Mouse (Mus musculus): ENCODE measurements around the gene Arfgap3.
A peak's percentile ranks its signal among the peaks of the same experiment; 100 is the strongest.
"Not testable (repeated sequence)": the region's sequence is repeated elsewhere in the genome, so short reads cannot be mapped to it uniquely, and the experiment has no call there.

Gene Arfgap3

DNA sequence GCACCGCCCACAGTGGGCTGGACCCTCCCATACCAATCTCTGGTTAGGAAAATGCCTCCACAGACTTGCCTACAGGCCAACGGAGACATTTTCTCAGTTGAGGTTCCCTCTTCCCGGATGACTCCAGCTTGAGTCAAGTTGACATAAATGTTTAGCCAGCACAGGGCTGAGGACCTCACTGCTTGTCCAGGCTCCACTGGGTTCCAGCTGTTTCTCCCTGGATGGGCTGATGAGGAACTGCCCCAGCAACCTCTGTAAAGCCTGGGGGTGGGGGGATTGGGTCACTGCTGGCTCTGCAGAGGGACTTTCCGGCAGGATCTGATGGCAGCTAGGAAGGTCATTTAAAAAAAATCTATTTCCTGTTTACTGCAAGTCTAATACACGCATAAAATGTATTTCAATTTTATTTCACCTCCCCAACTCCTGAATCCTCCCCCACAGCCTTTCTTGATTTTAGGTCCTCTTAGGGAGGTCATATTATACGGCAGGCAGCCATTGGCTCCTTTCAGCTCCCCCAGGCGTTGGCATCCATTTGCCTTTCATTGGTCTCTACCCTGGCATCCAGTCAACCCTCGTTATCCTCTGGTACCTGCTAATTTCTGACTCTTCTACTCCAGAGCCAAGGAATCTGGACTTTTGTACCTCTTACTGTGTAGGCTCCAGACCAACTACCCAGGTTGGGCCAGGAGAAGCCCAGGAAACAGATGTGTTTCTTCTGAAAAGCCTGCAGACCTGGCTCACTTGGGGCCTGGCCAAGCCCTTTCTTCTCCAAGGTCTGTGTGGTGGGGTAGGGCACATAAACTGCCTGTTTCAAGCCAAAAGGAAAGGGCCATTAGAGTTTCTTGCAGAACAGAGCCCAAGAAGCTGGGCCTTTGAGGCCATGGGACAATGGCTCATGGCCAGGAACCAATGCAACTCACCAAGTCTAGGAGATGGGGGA lies 56.1 kb downstream of the Arfgap3 start:
- DNase-seq, result peak; percentile 31

- DNase-seq, result peak; percentile 91
Measured at GRCm38 (mm10) chr15:83293144-83293543, 56.9 kb downstream of the Arfgap3 start.

DNA sequence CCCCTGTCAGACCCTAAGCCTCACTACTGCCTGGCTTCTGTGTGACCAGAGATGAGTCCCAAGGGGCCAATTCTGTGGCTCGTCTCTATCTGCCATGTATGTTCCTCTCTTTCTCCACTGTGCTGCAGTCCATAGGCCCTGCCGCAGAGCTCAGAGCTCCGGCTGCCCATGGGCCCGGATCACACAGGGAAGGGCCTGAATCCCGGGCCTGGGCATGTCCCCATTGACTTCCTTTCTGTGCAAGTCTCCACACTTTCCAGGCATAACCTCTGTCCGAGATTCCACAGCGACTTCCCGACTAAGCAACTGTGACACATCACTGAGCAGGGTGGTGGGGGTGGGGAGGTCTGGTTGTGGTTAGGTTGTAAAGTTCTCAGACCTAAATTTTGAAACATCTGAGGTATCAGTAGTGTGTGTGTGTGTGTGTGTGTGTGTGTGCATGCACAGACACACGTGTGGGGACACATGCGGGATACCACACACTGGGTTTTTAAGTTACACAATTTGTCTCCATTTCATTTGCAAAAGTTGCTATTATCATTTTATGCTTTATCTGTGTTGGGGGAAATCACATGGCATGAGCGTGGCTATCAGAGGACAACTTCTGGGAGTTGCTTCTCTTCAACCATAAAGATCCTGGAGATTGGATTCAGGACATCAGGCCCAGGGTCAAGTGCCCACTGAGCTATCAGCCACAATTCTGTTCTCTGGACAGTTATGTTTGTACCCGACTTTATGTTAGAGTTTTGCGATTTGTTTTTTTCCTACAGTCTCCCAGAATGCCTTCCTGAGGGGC lies 57.6 kb downstream of the Arfgap3 start:
- peak; percentile 13 for DNase-seq

- no peak for DNase-seq
Measured at GRCm38 (mm10) chr15:83290899-83291298, 59.1 kb downstream of the Arfgap3 start.

DNA sequence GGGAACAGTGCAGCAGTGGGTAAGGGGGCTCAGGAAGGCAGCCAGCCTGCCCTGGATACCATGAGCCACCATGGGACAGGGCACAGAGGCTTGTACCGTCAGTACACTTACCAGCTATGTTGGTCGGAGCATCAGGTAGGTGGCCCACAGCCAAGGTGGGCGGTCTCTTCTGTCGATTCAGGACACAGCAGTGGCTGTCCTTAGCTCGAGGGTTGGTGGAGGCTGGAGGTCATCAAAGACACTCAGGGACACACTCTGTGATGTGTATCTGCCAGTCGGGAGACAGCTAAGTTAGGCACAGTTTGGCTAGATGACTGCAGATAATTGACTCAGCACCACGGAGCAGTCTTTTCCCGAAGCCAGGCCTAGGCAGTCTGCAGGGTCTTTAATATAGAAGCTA lies 65.2 kb downstream of the Arfgap3 start:
- DNase-seq, result no peak

GRCm38 (mm10) chr15:83282397-83282796 lies 67.7 kb downstream of the Arfgap3 start:
- DNase-seq, result no peak

DNA sequence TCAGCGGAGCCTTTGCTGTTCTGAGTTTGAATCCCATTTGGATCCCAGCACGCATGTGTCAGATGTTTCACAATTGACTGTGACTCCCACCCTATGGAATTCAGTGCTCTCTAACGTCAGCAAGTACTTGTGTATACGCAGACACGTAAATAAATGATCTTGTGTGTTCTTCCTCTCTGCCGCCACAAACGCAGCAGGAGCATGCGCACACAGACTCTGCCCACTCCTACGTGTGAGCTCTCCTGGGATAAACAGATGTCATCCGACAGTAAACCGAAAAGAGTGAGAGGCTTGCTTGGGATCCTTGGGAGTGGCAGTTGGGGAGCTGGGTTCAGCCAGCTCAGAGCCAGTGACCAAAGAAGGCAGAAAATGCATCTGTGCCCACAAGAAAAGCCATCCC lies 68.7 kb downstream of the Arfgap3 start:
- peak; percentile 34 for DNase-seq

DNA sequence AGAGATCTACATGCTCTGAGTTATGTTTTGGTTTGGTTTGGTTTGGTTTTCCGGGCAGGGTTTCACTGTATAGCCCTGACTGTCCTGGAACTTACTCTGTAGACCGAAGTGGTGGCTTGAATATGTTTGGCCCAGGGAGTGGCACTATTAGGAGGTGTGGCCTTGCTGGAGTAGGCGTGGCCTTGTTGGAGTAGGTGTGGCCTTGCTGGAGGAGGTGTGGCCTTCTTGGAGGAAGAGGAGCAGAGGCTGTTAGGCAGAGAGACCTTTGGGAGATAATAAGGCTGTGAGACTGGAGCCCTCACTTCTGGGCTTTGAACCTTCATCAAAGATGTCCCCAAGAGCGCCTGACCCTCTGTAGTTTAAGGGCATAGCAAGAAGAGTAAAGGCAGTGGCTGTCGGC lies 71.5 kb downstream of the Arfgap3 start:
- no peak for DNase-seq

- no peak for DNase-seq
Measured at GRCm38 (mm10) chr15:83277451-83277850, 72.6 kb downstream of the Arfgap3 start.

DNA sequence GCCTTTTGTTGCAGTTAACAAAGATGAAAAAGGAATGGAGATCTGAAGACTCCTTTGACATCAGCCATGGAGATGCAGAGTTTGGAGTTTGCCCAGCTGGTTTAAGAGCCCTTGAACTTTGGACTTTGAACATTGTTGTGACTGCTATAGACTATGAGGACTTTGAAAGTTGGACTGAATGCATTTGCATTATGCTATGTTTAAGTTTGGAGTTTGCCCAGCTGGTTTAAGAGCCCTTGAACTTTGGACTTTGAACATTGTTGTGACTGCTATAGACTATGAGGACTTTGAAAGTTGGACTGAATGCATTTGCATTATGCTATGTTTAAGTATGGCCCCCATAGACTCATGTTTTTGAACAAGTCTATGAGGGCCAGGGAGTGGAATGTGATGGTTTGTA lies 75.8 kb downstream of the Arfgap3 start:
- DNase-seq, result not testable (repeated sequence)

GRCm38 (mm10) chr15:83273017-83273416 lies 77.0 kb downstream of the Arfgap3 start:
- DNase-seq, result no peak

GRCm38 (mm10) chr15:83271221-83271620 lies 78.8 kb downstream of the Arfgap3 start:
- peak; percentile 35 for DNase-seq

GRCm38 (mm10) chr15:83269985-83270384 lies 80.1 kb downstream of the Arfgap3 start:
- DNase-seq, result not testable (repeated sequence)

- peak; percentile 73 for DNase-seq
Measured at GRCm38 (mm10) chr15:83268428-83268827, 81.6 kb downstream of the Arfgap3 start.

GRCm38 (mm10) chr15:83265269-83265668 lies 84.8 kb downstream of the Arfgap3 start:
- DNase-seq, result no peak

GRCm38 (mm10) chr15:83263405-83263804 lies 86.6 kb downstream of the Arfgap3 start:
- no peak for DNase-seq

DNA sequence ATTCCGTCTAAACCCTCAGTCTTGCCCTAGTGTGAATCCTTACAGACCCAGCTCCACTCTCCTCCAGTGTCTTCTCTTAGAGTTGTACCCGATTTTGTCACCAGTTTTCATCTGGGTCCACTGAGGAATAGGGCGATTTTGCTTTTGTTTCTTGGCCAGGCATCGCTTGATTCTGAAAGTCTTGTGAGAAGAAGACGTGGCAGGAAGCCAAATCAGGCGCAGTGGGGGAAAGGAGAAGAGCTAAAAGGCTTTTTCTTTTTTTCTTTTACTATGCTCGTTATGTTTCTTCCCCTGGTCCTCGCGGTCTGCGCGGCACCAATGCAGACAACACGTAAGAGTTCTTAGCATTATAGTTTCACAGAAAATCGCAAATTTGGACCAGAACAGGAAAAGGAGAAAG lies 92.1 kb downstream of the Arfgap3 start:
- no peak for DNase-seq

GRCm38 (mm10) chr15:83256491-83256890 lies 93.6 kb downstream of the Arfgap3 start:
- DNase-seq, result no peak

DNA sequence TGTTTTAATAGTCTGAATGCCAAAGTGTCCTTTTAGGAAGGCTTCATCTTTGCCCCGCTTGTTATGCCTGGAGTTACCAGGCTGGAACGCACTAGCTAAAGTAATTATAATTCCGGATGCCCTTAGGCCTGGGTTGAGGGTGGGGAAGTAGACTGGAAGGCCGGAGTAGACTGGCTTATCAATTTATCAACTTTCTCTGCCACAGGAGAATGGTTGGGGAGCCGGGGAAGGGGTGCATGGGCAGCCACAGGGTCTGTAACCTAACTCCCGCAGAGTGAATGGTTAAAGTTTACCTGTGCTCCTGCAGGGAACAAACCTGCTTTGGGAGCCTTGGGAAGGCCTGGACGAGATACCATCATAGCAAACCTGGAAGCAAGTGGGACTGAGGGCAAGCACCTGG lies 94.1 kb downstream of the Arfgap3 start:
- DNase-seq, result no peak

DNA sequence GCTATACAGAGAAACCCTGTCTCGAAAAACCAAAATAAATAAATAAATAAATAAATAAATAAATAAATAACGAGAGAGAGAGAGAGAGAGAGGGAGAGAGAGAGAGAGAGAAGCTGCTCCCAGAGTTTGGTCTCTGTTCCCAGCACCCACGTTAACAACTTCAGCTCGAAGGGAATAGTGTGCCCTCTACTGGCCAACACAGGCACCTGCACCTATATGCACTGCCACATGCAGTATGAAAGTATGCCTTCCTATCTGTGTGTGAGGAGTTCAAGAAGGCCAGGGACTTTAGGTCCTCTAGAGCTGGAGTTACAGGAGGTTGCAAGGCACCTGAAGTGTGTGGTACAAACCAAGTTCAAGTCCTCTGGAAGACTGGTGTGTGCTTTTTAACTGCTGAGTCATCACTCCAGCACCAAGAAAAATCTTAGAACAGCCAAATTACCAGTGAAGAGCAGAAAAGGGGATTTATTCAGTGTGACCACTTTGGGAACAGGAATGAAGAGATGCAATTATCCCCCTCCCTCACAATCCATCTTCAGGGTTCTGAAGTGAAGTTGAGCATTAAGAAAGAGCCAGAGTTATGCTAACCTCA lies 94.8 kb downstream of the Arfgap3 start:
- no peak for DNase-seq

- DNase-seq, result no peak
Measured at GRCm38 (mm10) chr15:83254372-83255070, 95.5 kb downstream of the Arfgap3 start.

DNA sequence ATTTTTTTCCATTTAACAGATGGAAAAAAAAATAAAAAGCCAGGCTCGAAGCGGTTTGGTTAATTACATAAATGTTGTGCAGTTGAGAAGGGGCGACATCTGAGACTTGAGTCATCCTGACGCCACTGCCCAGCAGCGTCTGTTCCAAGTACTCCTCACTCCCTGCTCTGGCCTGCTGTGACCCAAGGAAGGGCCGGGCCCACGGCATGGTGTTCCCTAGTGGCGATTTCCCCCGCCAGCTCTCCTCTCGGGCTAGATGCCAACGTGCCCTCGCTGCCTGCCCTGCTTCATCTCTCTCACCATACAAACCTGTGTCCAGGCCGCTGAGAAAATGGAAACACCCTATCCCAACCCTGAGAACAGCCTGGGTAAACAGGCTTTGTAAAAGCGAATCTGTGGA lies 98.0 kb downstream of the Arfgap3 start:
- DNase-seq, result peak; percentile 68
